Mouse (Mus musculus): ENCODE measurements at regions not wholly inside any gene's neighbourhood (a gene's known extent, or its start where the extent isn't known, plus 50 kb on each side); places are given as distances from the start of the nearest gene placed in this dataset.

- Histone ChIP-seq H3K4me2 (ENCODE audit: low read length) (no peak overlapping the region), H3K27me3 (replicated peaks; ENCODE audit: control insufficient read depth, insufficient read depth, low read length) (0 out of 2 replicates have a peak, but pooled peaks cover 2% of the 10 kb centered on the region), H3K4me3 (ENCODE audit: low read depth, low read length) (no peak overlapping the region), H3K36me3 (ENCODE audit: control insufficient read depth, insufficient read depth, low read length) (no peaks in the 10 kb centered on the region), H3K4me1 (replicated peaks; ENCODE audit: control insufficient read depth, insufficient read depth, low read length) (no peaks in the 10 kb centered on the region), H3K9me3 (ENCODE audit: control insufficient read depth, low read length) (no peaks in the 10 kb centered on the region), H3K27ac (ENCODE audit: low read depth) (no peak overlapping the region), H3K9ac (ENCODE audit: low read length) (no peak overlapping the region)
- 64% methylated on average over 7 of the region's 7 CpGs for WGBS
- no peak for DNase-seq (ENCODE audit: low spot score)
- ATAC-seq (replicated peaks; ENCODE audit: low FRiP score, low TSS enrichment, low read depth): no peak
These were observed 62.5 kb upstream of the Cxcl14 start for GRCm38 (mm10) chr13:56358827-56359226.

GRCm38 (mm10) chr13:56359554-56359953 lies 63.2 kb upstream of the Cxcl14 start:
- H3K9me3 ChIP-seq (ENCODE audit: control insufficient read depth, low read length): no peaks in the 10 kb centered on the region
- H3K9ac ChIP-seq (ENCODE audit: low read length): no peak overlapping the region
- 88% methylated on average over 18 of the region's 18 CpGs for WGBS
- no peaks in the 10 kb centered on the region for H3K4me1 ChIP-seq (replicated peaks; ENCODE audit: control insufficient read depth, insufficient read depth, low read length)
- no peak overlapping the region for H3K27ac ChIP-seq (ENCODE audit: low read depth)
- no peak for DNase-seq (ENCODE audit: low spot score)
- no peaks in the 10 kb centered on the region for H3K36me3 ChIP-seq (ENCODE audit: control insufficient read depth, insufficient read depth, low read length)
- no peak for ATAC-seq (replicated peaks; ENCODE audit: low FRiP score, low TSS enrichment, low read depth)
- no peak overlapping the region for H3K4me2 ChIP-seq (ENCODE audit: low read length)
- no peak overlapping the region for H3K4me3 ChIP-seq (ENCODE audit: low read depth, low read length)
- H3K27me3 ChIP-seq (replicated peaks; ENCODE audit: control insufficient read depth, insufficient read depth, low read length): 0 out of 2 replicates have a peak, but pooled peaks cover 2% of the 10 kb centered on the region

- no peaks in the 10 kb centered on the region for H3K36me3 ChIP-seq (ENCODE audit: control insufficient read depth, insufficient read depth, low read length)
- H3K4me2 ChIP-seq (ENCODE audit: low read length): no peak overlapping the region
- no peak overlapping the region for H3K4me3 ChIP-seq (ENCODE audit: low read depth, low read length)
- no peaks in the 10 kb centered on the region for H3K9me3 ChIP-seq (ENCODE audit: control insufficient read depth, low read length)
- H3K4me1 ChIP-seq (replicated peaks; ENCODE audit: control insufficient read depth, insufficient read depth, low read length): no peaks in the 10 kb centered on the region
- 87% methylated on average over 2 of the region's 2 CpGs for WGBS
- 0 out of 2 replicates have a peak, but pooled peaks cover under 1% of the 10 kb centered on the region for H3K27me3 ChIP-seq (replicated peaks; ENCODE audit: control insufficient read depth, insufficient read depth, low read length)
- no peak overlapping the region for H3K9ac ChIP-seq (ENCODE audit: low read length)
- no peak for DNase-seq (ENCODE audit: low spot score)
- no peak for ATAC-seq (replicated peaks; ENCODE audit: low FRiP score, low TSS enrichment, low read depth)
- H3K27ac ChIP-seq (ENCODE audit: low read depth): no peak overlapping the region
These were observed 64.5 kb upstream of the Cxcl14 start for GRCm38 (mm10) chr13:56360803-56361202.

- H3K9ac ChIP-seq (ENCODE audit: low read length): no peak overlapping the region
- H3K4me3 ChIP-seq (ENCODE audit: low read depth, low read length): no peak overlapping the region
- no peaks in the 10 kb centered on the region for H3K4me1 ChIP-seq (replicated peaks; ENCODE audit: control insufficient read depth, insufficient read depth, low read length)
- H3K27ac ChIP-seq (ENCODE audit: low read depth): no peak overlapping the region
- no peak overlapping the region for H3K4me2 ChIP-seq (ENCODE audit: low read length)
- no peak for ATAC-seq (replicated peaks; ENCODE audit: low FRiP score, low TSS enrichment, low read depth)
- H3K27me3 ChIP-seq (replicated peaks; ENCODE audit: control insufficient read depth, insufficient read depth, low read length): no peaks in the 10 kb centered on the region
- no peaks in the 10 kb centered on the region for H3K36me3 ChIP-seq (ENCODE audit: control insufficient read depth, insufficient read depth, low read length)
- WGBS: 56% methylated on average over 4 of the region's 4 CpGs
- H3K9me3 ChIP-seq (ENCODE audit: control insufficient read depth, low read length): no peaks in the 10 kb centered on the region
- no peak for DNase-seq (ENCODE audit: low spot score)
These were observed 64.2 kb upstream of the Gm3045 start for GRCm38 (mm10) chr13:56362238-56362637.

- no peaks in the 10 kb centered on the region for H3K27me3 ChIP-seq (replicated peaks; ENCODE audit: control insufficient read depth, insufficient read depth, low read length)
- 40% methylated on average over 13 of the region's 13 CpGs for WGBS
- ATAC-seq (replicated peaks; ENCODE audit: low FRiP score, low TSS enrichment, low read depth) (no peak), DNase-seq (ENCODE audit: low spot score) (no peak)
- H3K4me3 ChIP-seq (ENCODE audit: low read depth, low read length): no peak overlapping the region
- no peak overlapping the region for H3K27ac ChIP-seq (ENCODE audit: low read depth)
- no peaks in the 10 kb centered on the region for H3K9me3 ChIP-seq (ENCODE audit: control insufficient read depth, low read length)
- no peak overlapping the region for H3K9ac ChIP-seq (ENCODE audit: low read length)
- H3K4me2 ChIP-seq (ENCODE audit: low read length): no peak overlapping the region
- no peaks in the 10 kb centered on the region for H3K36me3 ChIP-seq (ENCODE audit: control insufficient read depth, insufficient read depth, low read length)
- H3K4me1 ChIP-seq (replicated peaks; ENCODE audit: control insufficient read depth, insufficient read depth, low read length): no peaks in the 10 kb centered on the region
These were observed 63.7 kb upstream of the Gm3045 start for GRCm38 (mm10) chr13:56362646-56363045.

GRCm38 (mm10) chr13:56369600-56369999 lies 56.8 kb upstream of the Gm3045 start:
- ATAC-seq (replicated peaks; ENCODE audit: low FRiP score, low TSS enrichment, low read depth): no peak
- Histone ChIP-seq H3K4me2 (ENCODE audit: low read length) (no peak overlapping the region), H3K4me3 (ENCODE audit: low read depth, low read length) (no peak overlapping the region), H3K27ac (ENCODE audit: low read depth) (no peak overlapping the region), H3K27me3 (replicated peaks; ENCODE audit: control insufficient read depth, insufficient read depth, low read length) (no peaks in the 10 kb centered on the region), H3K4me1 (replicated peaks; ENCODE audit: control insufficient read depth, insufficient read depth, low read length) (peaks cover 8% of the 10 kb centered on the region; the same call in 1 of the 2 replicates), H3K9me3 (ENCODE audit: control insufficient read depth, low read length) (no peaks in the 10 kb centered on the region), H3K36me3 (ENCODE audit: control insufficient read depth, insufficient read depth, low read length) (no peaks in the 10 kb centered on the region), H3K9ac (ENCODE audit: low read length) (no peak overlapping the region)
- no peak for DNase-seq (ENCODE audit: low spot score)
- WGBS: 77% methylated on average over 2 of the region's 2 CpGs

GRCm38 (mm10) chr13:56371374-56371773 lies 55.0 kb upstream of the Gm3045 start:
- Histone ChIP-seq H3K9ac (ENCODE audit: low read length) (no peak overlapping the region), H3K4me1 (replicated peaks; ENCODE audit: control insufficient read depth, insufficient read depth, low read length) (peaks cover 8% of the 10 kb centered on the region; the same call in 1 of the 2 replicates), H3K4me3 (ENCODE audit: low read depth, low read length) (no peak overlapping the region), H3K9me3 (ENCODE audit: control insufficient read depth, low read length) (no peaks in the 10 kb centered on the region), H3K27me3 (replicated peaks; ENCODE audit: control insufficient read depth, insufficient read depth, low read length) (no peaks in the 10 kb centered on the region), H3K4me2 (ENCODE audit: low read length) (no peak overlapping the region), H3K36me3 (ENCODE audit: control insufficient read depth, insufficient read depth, low read length) (no peaks in the 10 kb centered on the region), H3K27ac (ENCODE audit: low read depth) (no peak overlapping the region)
- WGBS: 30% methylated on average over 5 of the region's 5 CpGs
- ATAC-seq (replicated peaks; ENCODE audit: low FRiP score, low TSS enrichment, low read depth): no peak
- no peak for DNase-seq (ENCODE audit: low spot score)

- 56% methylated on average over 20 of the region's 20 CpGs for WGBS
- Histone ChIP-seq H3K9me3 (ENCODE audit: control insufficient read depth, low read length) (no peaks in the 10 kb centered on the region), H3K9ac (ENCODE audit: low read length) (no peak overlapping the region), H3K36me3 (ENCODE audit: control insufficient read depth, insufficient read depth, low read length) (no peaks in the 10 kb centered on the region), H3K4me2 (ENCODE audit: low read length) (0 out of 2 replicates have a peak overlapping the region, but pooled peaks have one; percentile 11), H3K4me3 (ENCODE audit: low read depth, low read length) (no peak overlapping the region), H3K4me1 (replicated peaks; ENCODE audit: control insufficient read depth, insufficient read depth, low read length) (peaks cover 8% of the 10 kb centered on the region; the same call in 1 of the 2 replicates), H3K27ac (ENCODE audit: low read depth) (no peak overlapping the region), H3K27me3 (replicated peaks; ENCODE audit: control insufficient read depth, insufficient read depth, low read length) (no peaks in the 10 kb centered on the region)
- DNase-seq (ENCODE audit: low spot score): no peak
- no peak for ATAC-seq (replicated peaks; ENCODE audit: low FRiP score, low TSS enrichment, low read depth)
These were observed 54.2 kb upstream of the Gm3045 start for GRCm38 (mm10) chr13:56372003-56372725.

- WGBS: 80% methylated on average over 6 of the region's 6 CpGs
- DNase-seq (ENCODE audit: low spot score) (no peak), ATAC-seq (replicated peaks; ENCODE audit: low FRiP score, low TSS enrichment, low read depth) (no peak)
- no peak overlapping the region for H3K4me2 ChIP-seq (ENCODE audit: low read length)
- peaks cover 8% of the 10 kb centered on the region; the same call in 1 of the 2 replicates for H3K4me1 ChIP-seq (replicated peaks; ENCODE audit: control insufficient read depth, insufficient read depth, low read length)
- H3K27ac ChIP-seq (ENCODE audit: low read depth): no peak overlapping the region
- H3K36me3 ChIP-seq (ENCODE audit: control insufficient read depth, insufficient read depth, low read length): no peaks in the 10 kb centered on the region
- no peak overlapping the region for H3K9ac ChIP-seq (ENCODE audit: low read length)
- H3K9me3 ChIP-seq (ENCODE audit: control insufficient read depth, low read length): no peaks in the 10 kb centered on the region
- no peaks in the 10 kb centered on the region for H3K27me3 ChIP-seq (replicated peaks; ENCODE audit: control insufficient read depth, insufficient read depth, low read length)
- no peak overlapping the region for H3K4me3 ChIP-seq (ENCODE audit: low read depth, low read length)
These were observed 53.7 kb upstream of the Gm3045 start for GRCm38 (mm10) chr13:56372727-56373126.
